Mouse (Mus musculus) thymus, adult 2 months (tissue): Measurements from ENCODE around the gene Rtkn.

Source experiments
- CTCF ChIP-seq: fragments of 200-500 bp; IDR thresholded peaks from 2 replicates; pipeline ENCODE4 v1.5.1; 2012; ENCODE audit warnings: mild to moderate bottlenecking, control low read depth, low read length, moderate library complexity, borderline replicate concordance; ENCODE audit not compliant: control insufficient read depth, poor library complexity, insufficient read depth; ENCODE audit errors: extremely low read depth
- POLR2A ChIP-seq: fragments of 200-500 bp; IDR thresholded peaks from 2 replicates; pipeline ENCODE4 v1.6.1; 2012; ENCODE audit warnings: mild to moderate bottlenecking, low read length, control low read depth, moderate library complexity; ENCODE audit not compliant: control insufficient read depth, poor library complexity, insufficient read depth; ENCODE audit errors: extremely low read depth

DNA sequence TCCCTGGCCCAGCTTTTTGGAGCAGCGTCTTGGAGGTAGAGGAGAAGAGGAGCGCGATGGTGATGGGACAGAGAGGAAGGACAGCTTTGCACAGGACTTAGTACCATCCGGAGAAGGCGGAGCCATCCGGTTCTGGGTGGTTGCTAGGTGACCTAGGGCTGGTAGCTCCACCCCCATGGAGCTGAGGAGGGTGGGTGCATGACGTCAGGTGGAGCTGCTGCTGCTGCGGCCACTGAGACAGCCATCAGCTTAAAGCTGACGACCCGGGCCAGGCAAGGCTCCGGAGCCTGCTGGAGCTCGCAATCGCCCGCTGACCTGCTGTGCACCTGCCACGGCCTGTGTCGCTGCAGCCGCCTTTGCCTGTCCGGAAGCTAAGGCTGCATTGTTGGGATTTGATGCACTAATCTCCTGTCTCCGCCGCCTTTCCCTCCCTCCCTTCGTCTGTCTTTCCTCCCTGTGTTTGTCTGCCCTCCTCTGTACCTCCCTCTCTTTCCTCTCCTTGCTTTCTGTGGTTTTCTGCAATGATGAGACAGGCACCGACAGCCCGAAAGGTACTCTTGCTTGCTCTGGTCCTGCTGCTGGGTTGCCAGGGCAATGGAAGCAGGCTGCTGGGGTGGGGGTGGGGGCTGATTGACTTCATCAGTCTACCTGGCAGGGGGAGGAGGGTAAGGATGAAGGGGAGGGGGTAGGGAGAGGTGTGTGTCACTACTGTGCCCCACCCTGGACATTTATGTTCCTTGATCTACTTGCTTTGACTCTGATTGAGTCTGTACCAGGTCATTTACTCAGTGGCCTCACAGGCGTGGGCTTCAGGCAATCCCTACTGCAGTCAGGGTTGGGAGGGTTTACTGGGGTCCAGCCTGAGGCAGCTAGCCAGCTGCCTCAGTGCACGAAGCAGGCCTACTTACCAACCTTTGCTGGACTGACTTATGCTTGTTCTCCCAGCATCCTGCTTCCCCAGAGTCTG, 50.9 kb downstream of the Rtkn start:
- TF ChIP-seq CTCF (no peak), POLR2A (no peak)
